Mouse (Mus musculus) stomach, postnatal 0 days (tissue): ENCODE results near the gene Mical3.

Experiments
- CTCF ChIP-seq: IDR thresholded peaks from 2 replicates; pipeline ENCODE4 v1.5.1; 2016; ENCODE audit warnings: antibody characterized with exemption, low read depth, mild to moderate bottlenecking, moderate library complexity
- EP300 ChIP-seq: optimal IDR thresholded peaks from 2 replicates; pipeline ENCODE3; 2016; ENCODE audit warnings: antibody characterized with exemption

- TF ChIP-seq EP300, result no peak
- no peak for TF ChIP-seq CTCF
Measured at GRCm38 (mm10) chr6:121127726-121128125, 3.1 kb downstream of the Mical3 start.
